Comparison of ENCODE assay signal across 1 mouse cellular context in genomic region chr17:33951021-33951946, GRCm38 (mm10).
TF ChIP-seq lines count a peak whose summit lies in the region.

B3galt4 (minus strand) TSS chr17:33951488.

TF ChIP-seq in MEL, 35 proteins besides CTCF, POLR2A, EP300 and RAD21 (continued from another document):
- TF ChIP-seq GATA1 (IDR thresholded peaks at IDR 0.05; ENCODE audit: low read depth, low read length) = 0 out of 2 replicates have a peak, but pooled peaks have one; percentile 11
